Mouse (Mus musculus) embryonic facial prominence, embryonic 14.5 days (tissue): ENCODE data around the gene Hoxd9. TPM values are rescaled to one million over a fixed set of nuclear protein-coding genes. Genes with fewer than 3 reads are reported as not detected.
A peak's percentile ranks its signal among the peaks of the same experiment; 100 is the strongest.

ENCODE experiments used
- ATAC-seq: fragments of 200-750 bp; cut with Nextera tagmentation; 2 replicates; pipeline ENCODE4 v1.8.0; 2017; ENCODE audit warnings: low read depth, moderate number of reproducible peaks, moderate TSS enrichment
- DNase-seq: peaks from one replicate; pipeline ENCODE4 v3.0.0-alpha.2; 2015; ENCODE audit warnings: low spot score
- H3K27ac ChIP-seq: fragments of 300-500 bp; sonication (generic); replicated peaks from 2 replicates; pipeline ENCODE4 v1.5.1; 2014; ENCODE audit warnings: low read depth, mild to moderate bottlenecking, low read length, moderate library complexity
- H3K27me3 ChIP-seq: fragments of 300-500 bp; sonication (generic); replicated peaks from 2 replicates; pipeline ENCODE4 v1.6.1; 2014; ENCODE audit warnings: low read length; ENCODE audit not compliant: control insufficient read depth, insufficient read depth
- H3K36me3 ChIP-seq: fragments of 300-500 bp; sonication (generic); 2 replicates; pipeline ENCODE4 v1.6.1; 2014; ENCODE audit warnings: low read length, mixed read lengths; ENCODE audit not compliant: control insufficient read depth, insufficient read depth
- H3K4me1 ChIP-seq: fragments of 300-500 bp; sonication (generic); 2 replicates; pipeline ENCODE4 v1.6.1; 2014; ENCODE audit warnings: antibody characterized with exemption, low read length; ENCODE audit not compliant: control insufficient read depth, insufficient read depth
- H3K4me2 ChIP-seq: fragments of 300-500 bp; sonication (generic); 2 replicates; pipeline ENCODE4 v1.6.1; 2014; ENCODE audit warnings: low read depth, mild to moderate bottlenecking, low read length, moderate library complexity, mixed read lengths
- H3K4me3 ChIP-seq: fragments of 300-500 bp; sonication (generic); 2 replicates; pipeline ENCODE4 v1.5.1; 2014; ENCODE audit warnings: low read depth, mild to moderate bottlenecking, low read length
- H3K9ac ChIP-seq: fragments of 300-500 bp; sonication (generic); 2 replicates; pipeline ENCODE4 v1.6.1; 2014; ENCODE audit warnings: low read depth, mild to moderate bottlenecking, low read length, moderate library complexity, mixed read lengths
- H3K9me3 ChIP-seq: fragments of 300-500 bp; sonication (generic); 2 replicates; pipeline ENCODE4 v1.6.1; 2016; ENCODE audit warnings: low read length; ENCODE audit not compliant: control insufficient read depth
- WGBS: fragments of 180-500 bp; shearing (Covaris S2); extraction: QIAGEN DNeasy Blood & Tissue Kit; methylation state at CpG from one replicate; pipeline ENCODE4 v1.1.7; 2014; 5-methylcytosine and 5-hydroxymethylcytosine counted together
- polyA plus RNA-seq: library from polyadenylated mRNA; unstranded; fragments of >200 nt; fragmentation: Nextera tagmentation; extraction: Ambion mirVana; gene quantifications from 2 replicates; pipeline ENCODE4 v1.2.1, GENCODE M21; 2014

Gene Hoxd9
- polyA plus RNA-seq, 1 experiment from 2014 or later: 2.0 TPM

GRCm38 (mm10) chr2:74658024-74658666 lies 39.4 kb upstream of the Hoxd9 start:
- 3% methylated on average over 15 of the region's 15 CpGs for WGBS

GRCm38 (mm10) chr2:74658667-74659371 lies 38.7 kb upstream of the Hoxd9 start:
- 0 out of 2 replicates have a peak, but pooled peaks cover 3% of the 10 kb centered on the region for H3K4me1 ChIP-seq
- H3K4me2 ChIP-seq: 0 out of 2 replicates have a peak overlapping the region, but pooled peaks have one; percentile 18
- peak overlapping the region; percentile 16; the same call in 1 of the 2 replicates for H3K4me3 ChIP-seq

More at GRCm38 (mm10) chr2:74658024-74658666, 39.4 kb upstream of the Hoxd9 start:
- ATAC-seq: no peak
- Histone ChIP-seq H3K36me3 (no peaks in the 10 kb centered on the region), H3K4me1 (0 out of 2 replicates have a peak, but pooled peaks cover 3% of the 10 kb centered on the region), H3K9me3 (no peaks in the 10 kb centered on the region), H3K27ac (no peak overlapping the region), H3K9ac (no peak overlapping the region), H3K4me3 (peak overlapping the region; percentile 13; the same call in 1 of the 2 replicates), H3K4me2 (peak overlapping the region; percentile 29), H3K27me3 (peaks cover 96% of the 10 kb centered on the region)
- DNase-seq: no peak

GRCm38 (mm10) chr2:74659507-74660005 lies 38.0 kb upstream of the Hoxd9 start, which contains the start of gene Evx2:
Gene Evx2, minus strand, starts transcription at chr2:74659557.
- WGBS: 3% methylated on average over 27 of the region's 28 CpGs
- no peak within 1 kb of the TSS for H3K9ac ChIP-seq
- H3K4me3 ChIP-seq: peak within 1 kb of the TSS; percentile 16; the same call in 1 of the 2 replicates
- H3K36me3 ChIP-seq: no peaks in the 10 kb centered on the region
- ATAC-seq (no peak), DNase-seq (no peak)
- no peaks in the 10 kb centered on the region for H3K9me3 ChIP-seq
- 0 out of 2 replicates have a peak within 1 kb of the TSS, but pooled peaks have one; percentile 18 for H3K4me2 ChIP-seq
- H3K4me1 ChIP-seq: 0 out of 2 replicates have a peak, but pooled peaks cover 3% of the 10 kb centered on the region
- no peak within 1 kb of the TSS for H3K27ac ChIP-seq
- peaks cover 100% of the 10 kb centered on the region for H3K27me3 ChIP-seq

More at GRCm38 (mm10) chr2:74658667-74659371, 38.7 kb upstream of the Hoxd9 start:
- DNase-seq (no peak), ATAC-seq (no peak)
- no peak overlapping the region for H3K9ac ChIP-seq
- H3K9me3 ChIP-seq: no peaks in the 10 kb centered on the region
- H3K36me3 ChIP-seq: no peaks in the 10 kb centered on the region
- under 1% methylated on average over 43 of the region's 47 CpGs for WGBS
- H3K27ac ChIP-seq: no peak overlapping the region
- peaks cover 100% of the 10 kb centered on the region for H3K27me3 ChIP-seq

- Histone ChIP-seq H3K9ac (no peak overlapping the region), H3K36me3 (no peaks in the 10 kb centered on the region), H3K4me1 (0 out of 2 replicates have a peak, but pooled peaks cover 3% of the 10 kb centered on the region), H3K27ac (no peak overlapping the region), H3K4me2 (no peak overlapping the region), H3K9me3 (no peaks in the 10 kb centered on the region), H3K27me3 (peaks cover 100% of the 10 kb centered on the region), H3K4me3 (peak overlapping the region; percentile 5; the same call in 1 of the 2 replicates)
- 2% methylated on average over 30 of the region's 30 CpGs for WGBS
- ATAC-seq (no peak), DNase-seq (no peak)
These were observed 36.8 kb upstream of the Hoxd9 start for GRCm38 (mm10) chr2:74660421-74661375.

GRCm38 (mm10) chr2:74661685-74662084 lies 35.8 kb upstream of the Hoxd9 start:
- 0 out of 2 replicates have a peak, but pooled peaks cover 3% of the 10 kb centered on the region for H3K4me1 ChIP-seq
- 0% methylated on average over 14 of the region's 14 CpGs for WGBS
- no peak overlapping the region for H3K27ac ChIP-seq
- no peaks in the 10 kb centered on the region for H3K36me3 ChIP-seq
- ATAC-seq: 0 out of 2 replicates have a peak, but pooled peaks have one; percentile 44
- H3K9ac ChIP-seq: no peak overlapping the region
- H3K9me3 ChIP-seq: no peaks in the 10 kb centered on the region
- H3K4me3 ChIP-seq: peak overlapping the region; percentile 24
- peak; percentile 86 for DNase-seq
- H3K27me3 ChIP-seq: peaks cover 100% of the 10 kb centered on the region
- H3K4me2 ChIP-seq: peak overlapping the region; percentile 50

GRCm38 (mm10) chr2:74663291-74663925 lies 34.1 kb upstream of the Hoxd9 start:
- Histone ChIP-seq H3K27me3 (peaks cover 99% of the 10 kb centered on the region), H3K27ac (no peak overlapping the region), H3K4me1 (peaks cover 3% of the 10 kb centered on the region; the same call in 1 of the 2 replicates), H3K4me3 (no peak overlapping the region), H3K9ac (no peak overlapping the region), H3K9me3 (no peaks in the 10 kb centered on the region), H3K36me3 (no peaks in the 10 kb centered on the region), H3K4me2 (no peak overlapping the region)
- DNase-seq: peak; percentile 77
- WGBS: 4% methylated on average over 18 of the region's 18 CpGs
- 0 out of 2 replicates have a peak, but pooled peaks have one; percentile 56 for ATAC-seq

GRCm38 (mm10) chr2:74666411-74666810 lies 31.1 kb upstream of the Hoxd9 start:
- Histone ChIP-seq H3K9me3 (no peaks in the 10 kb centered on the region), H3K27me3 (peaks cover 98% of the 10 kb centered on the region), H3K4me1 (peaks cover 3% of the 10 kb centered on the region; the same call in 1 of the 2 replicates), H3K4me2 (no peak overlapping the region), H3K36me3 (no peaks in the 10 kb centered on the region), H3K4me3 (no peak overlapping the region), H3K9ac (no peak overlapping the region), H3K27ac (no peak overlapping the region)
- DNase-seq (no peak), ATAC-seq (no peak)
- 3% methylated on average over 7 of the region's 7 CpGs for WGBS
